Mouse (Mus musculus) forebrain, embryonic 12.5 days (tissue): ENCODE results near the gene Ldah. TPM values are rescaled to one million over a fixed set of nuclear protein-coding genes. Genes with fewer than 3 reads are reported as not detected.

Experiments used
- ATAC-seq: fragments of 200-750 bp; cut with Nextera tagmentation; 2 replicates; pipeline ENCODE4 v1.8.0; 2017; ENCODE audit warnings: moderate TSS enrichment; ENCODE audit not compliant: low FRiP score
- H3K27ac ChIP-seq: fragments of 300-500 bp; sonication (generic); 2 replicates; pipeline ENCODE4 v1.5.1; 2016; ENCODE audit warnings: mild to moderate bottlenecking
- H3K27me3 ChIP-seq: fragments of 300-500 bp; sonication (generic); 2 replicates; pipeline ENCODE4 v1.6.1; 2016; ENCODE audit warnings: mild to moderate bottlenecking
- H3K36me3 ChIP-seq: fragments of 300-500 bp; sonication (generic); replicated peaks from 2 replicates; pipeline ENCODE4 v1.6.1; 2016; ENCODE audit warnings: mild to moderate bottlenecking
- H3K4me1 ChIP-seq: fragments of 300-500 bp; sonication (generic); 2 replicates; pipeline ENCODE4 v1.6.1; 2016
- H3K4me2 ChIP-seq: fragments of 300-500 bp; sonication (generic); 2 replicates; pipeline ENCODE4 v1.6.1; 2016; ENCODE audit warnings: mild to moderate bottlenecking, moderate library complexity
- H3K4me3 ChIP-seq: fragments of 300-500 bp; sonication (generic); replicated peaks from 2 replicates; pipeline ENCODE4 v1.5.1; 2016; ENCODE audit warnings: mild to moderate bottlenecking
- H3K9ac ChIP-seq: fragments of 300-500 bp; sonication (generic); 2 replicates; pipeline ENCODE4 v1.6.1; 2016; ENCODE audit warnings: mild to moderate bottlenecking
- H3K9me3 ChIP-seq: fragments of 300-500 bp; sonication (generic); 2 replicates; pipeline ENCODE4 v1.6.1; 2016
- WGBS: fragments of 180-500 bp; shearing (Covaris S2); methylation state at CpG from one replicate; pipeline ENCODE4 v1.1.7; 2016; 5-methylcytosine and 5-hydroxymethylcytosine counted together
- polyA plus RNA-seq: library from polyadenylated mRNA; unstranded; fragments of >200 nt; fragmentation: Nextera tagmentation; extraction: Ambion mirVana; gene quantifications from 2 replicates; pipeline ENCODE4 v1.2.1, GENCODE M21; 2016

Gene Ldah
- polyA plus RNA-seq, 1 experiment from 2014 or later = 70.3 TPM

GRCm38 (mm10) chr12:8301841-8302431, 94.0 kb downstream of the Ldah start, which contains the start of gene Gdf7:
Gdf7 (minus strand) TSS chr12:8301954.
- ATAC-seq = peak; percentile 51
- H3K27ac ChIP-seq = no peak within 1 kb of the TSS
- no peaks in the 10 kb centered on the region for H3K36me3 ChIP-seq
- peak within 1 kb of the TSS; percentile 69 for H3K4me2 ChIP-seq
- H3K4me1 ChIP-seq = peaks cover 31% of the 10 kb centered on the region
- H3K27me3 ChIP-seq = peaks cover 93% of the 10 kb centered on the region
- WGBS = 1% methylated on average over 43 of the region's 53 CpGs
- H3K4me3 ChIP-seq = peak within 1 kb of the TSS; percentile 47
- no peak within 1 kb of the TSS for H3K9ac ChIP-seq
- H3K9me3 ChIP-seq = no peaks in the 10 kb centered on the region

DNA sequence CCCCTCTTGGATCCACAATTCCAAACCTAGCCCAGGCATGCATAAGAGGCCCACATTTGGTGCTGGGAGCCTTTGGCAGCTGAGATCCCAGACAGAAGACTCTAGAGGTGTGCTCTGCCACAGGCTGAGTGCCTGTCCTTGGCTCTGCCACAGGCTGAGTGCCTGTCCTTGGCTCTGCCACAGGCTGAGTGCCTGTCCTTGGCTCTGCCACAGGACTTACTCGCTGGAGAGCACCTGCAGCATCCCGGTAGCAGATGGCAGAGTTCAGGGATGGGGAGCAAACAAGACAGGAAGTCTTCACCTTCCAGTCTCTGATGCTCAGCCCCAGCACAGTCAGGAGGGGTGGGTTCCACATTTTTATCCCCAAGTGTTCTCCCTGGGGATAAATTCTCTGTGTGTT, 97.4 kb downstream of the Ldah start:
- no peak overlapping the region for H3K4me2 ChIP-seq

GRCm38 (mm10) chr12:8306432-8306831, 98.5 kb downstream of the Ldah start:
- H3K9me3 ChIP-seq = no peaks in the 10 kb centered on the region
- H3K27me3 ChIP-seq = peaks cover 70% of the 10 kb centered on the region
- no peak overlapping the region for H3K27ac ChIP-seq
- WGBS = 4% methylated on average over 5 of the region's 5 CpGs
- no peak overlapping the region for H3K9ac ChIP-seq
- no peak overlapping the region for H3K4me2 ChIP-seq
- H3K4me1 ChIP-seq = peaks cover 16% of the 10 kb centered on the region
- ATAC-seq = peak; percentile 56; the same call in 1 of the 2 replicates
- no peak overlapping the region for H3K4me3 ChIP-seq
- H3K36me3 ChIP-seq = no peaks in the 10 kb centered on the region

More for the DNA sequence above, 97.4 kb downstream of the Ldah start:
- H3K36me3 ChIP-seq = no peaks in the 10 kb centered on the region
- 52% methylated on average over 2 of the region's 2 CpGs for WGBS
- peaks cover 70% of the 10 kb centered on the region for H3K27me3 ChIP-seq
- peaks cover 20% of the 10 kb centered on the region for H3K4me1 ChIP-seq
- ATAC-seq = no peak
- no peak overlapping the region for H3K4me3 ChIP-seq
- H3K9ac ChIP-seq = no peak overlapping the region
- no peak overlapping the region for H3K27ac ChIP-seq
- H3K9me3 ChIP-seq = no peaks in the 10 kb centered on the region

- Histone ChIP-seq H3K4me2 (no peak overlapping the region), H3K36me3 (no peaks in the 10 kb centered on the region), H3K9ac (no peak overlapping the region), H3K27me3 (peaks cover 70% of the 10 kb centered on the region), H3K27ac (no peak overlapping the region), H3K4me3 (no peak overlapping the region), H3K9me3 (no peaks in the 10 kb centered on the region), H3K4me1 (peaks cover 12% of the 10 kb centered on the region)
- WGBS = 46% methylated on average over 1 of the region's 1 CpGs
- ATAC-seq = peak; percentile 2; the same call in 1 of the 2 replicates
Observed at GRCm38 (mm10) chr12:8306910-8307309, 99.0 kb downstream of the Ldah start.

DNA sequence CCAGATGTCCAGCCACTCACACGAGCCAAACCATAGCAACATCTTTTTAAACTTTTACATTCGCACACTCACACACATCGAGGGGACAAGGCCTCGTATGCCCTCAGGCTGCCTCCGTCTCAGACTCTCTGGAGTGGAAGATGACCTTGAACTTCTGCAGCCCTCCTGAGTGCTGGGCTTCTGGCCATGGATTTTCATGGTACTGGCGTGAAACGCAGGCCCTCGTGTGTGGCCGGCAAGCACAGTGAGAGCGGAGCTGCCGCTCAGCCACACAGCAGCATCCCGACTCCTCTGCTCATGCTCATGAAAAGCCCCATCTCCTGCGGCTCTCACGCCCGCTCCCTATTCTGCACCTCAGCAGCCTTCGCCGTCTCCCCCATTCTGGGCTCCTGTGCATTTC, 103.1 kb downstream of the Ldah start:
- peaks cover 45% of the 10 kb centered on the region for H3K27me3 ChIP-seq
- no peak overlapping the region for H3K4me3 ChIP-seq
- WGBS = 34% methylated on average over 17 of the region's 17 CpGs
- no peak overlapping the region for H3K9ac ChIP-seq
- H3K4me1 ChIP-seq = peaks cover 13% of the 10 kb centered on the region
- H3K9me3 ChIP-seq = no peaks in the 10 kb centered on the region
- ATAC-seq = no peak
- no peaks in the 10 kb centered on the region for H3K36me3 ChIP-seq
- H3K27ac ChIP-seq = no peak overlapping the region
- H3K4me2 ChIP-seq = 0 out of 2 replicates have a peak overlapping the region, but pooled peaks have one; percentile 16

GRCm38 (mm10) chr12:8312266-8312665, 104.4 kb downstream of the Ldah start:
- Histone ChIP-seq H3K4me1 (peaks cover 10% of the 10 kb centered on the region), H3K9ac (no peak overlapping the region), H3K27me3 (peaks cover 42% of the 10 kb centered on the region), H3K9me3 (no peaks in the 10 kb centered on the region), H3K27ac (no peak overlapping the region), H3K4me3 (no peak overlapping the region), H3K36me3 (no peaks in the 10 kb centered on the region; the same call in 1 of the 2 replicates), H3K4me2 (no peak overlapping the region)
- ATAC-seq = no peak
- WGBS = 84% methylated on average over 4 of the region's 4 CpGs

DNA sequence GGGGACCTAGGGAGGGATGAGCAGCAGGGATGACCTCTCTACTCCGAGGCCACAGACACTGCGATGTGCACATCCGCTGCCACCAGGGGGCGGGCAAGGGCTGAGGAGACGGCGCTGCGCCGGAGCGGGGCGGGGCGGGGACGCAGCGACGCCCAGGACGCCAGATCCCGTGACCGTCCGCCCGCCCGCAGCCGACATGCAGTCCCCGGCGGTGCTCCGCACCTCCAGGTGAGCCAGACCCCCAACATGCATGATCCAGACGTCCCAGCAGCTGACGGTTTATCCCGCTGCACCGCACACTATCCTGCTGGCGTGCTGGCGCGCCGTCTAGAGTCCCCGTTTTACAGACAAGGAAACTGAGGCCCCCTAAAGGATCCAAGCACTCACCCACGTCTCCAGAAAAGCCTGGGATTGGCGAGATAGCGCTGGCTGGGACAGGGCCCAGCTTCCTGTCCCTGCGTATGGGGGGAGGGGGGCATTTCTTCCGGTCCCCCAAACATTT, 105.4 kb downstream of the Ldah start, which contains the start of gene Hs1bp3:
TSS of gene Hs1bp3 (plus strand) at position 163 of the 502 bp plus-strand sequence.
- ATAC-seq = peak; percentile 88
- WGBS = under 1% methylated on average over 38 of the region's 38 CpGs

DNA sequence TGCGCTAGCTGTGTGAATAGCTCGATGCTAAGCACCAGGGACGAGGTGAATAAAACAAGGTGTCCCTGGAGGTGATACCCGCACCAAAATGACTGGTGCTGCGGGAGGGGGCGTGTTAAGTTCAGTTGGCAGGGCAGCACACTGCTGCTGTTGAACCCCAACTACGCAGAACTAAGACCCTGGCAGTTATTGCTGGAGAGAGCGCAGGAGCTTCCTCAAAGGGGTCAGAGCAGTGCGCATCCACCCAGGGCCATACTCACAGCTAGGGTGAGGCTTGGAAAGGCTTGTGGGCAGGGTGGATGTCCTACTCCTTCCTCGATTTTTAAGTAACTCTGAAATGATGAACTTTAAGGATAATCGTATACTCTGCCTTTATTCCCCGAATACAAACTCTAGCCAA, 105.9 kb downstream of the Ldah start:
- peak; percentile 13; the same call in 1 of the 2 replicates for ATAC-seq
- Histone ChIP-seq H3K27ac (no peak overlapping the region), H3K4me3 (peak overlapping the region; percentile 63)

More for the DNA sequence above, 105.4 kb downstream of the Ldah start, which contains the start of gene Hs1bp3:
- Histone ChIP-seq H3K27ac (no peak within 1 kb of the TSS), H3K4me2 (peak within 1 kb of the TSS; percentile 78), H3K9me3 (no peaks in the 10 kb centered on the region), H3K36me3 (no peaks in the 10 kb centered on the region; the same call in 1 of the 2 replicates), H3K4me1 (peaks cover 10% of the 10 kb centered on the region), H3K9ac (peak within 1 kb of the TSS; percentile 65), H3K27me3 (peaks cover 42% of the 10 kb centered on the region), H3K4me3 (peak within 1 kb of the TSS; percentile 63)

DNA sequence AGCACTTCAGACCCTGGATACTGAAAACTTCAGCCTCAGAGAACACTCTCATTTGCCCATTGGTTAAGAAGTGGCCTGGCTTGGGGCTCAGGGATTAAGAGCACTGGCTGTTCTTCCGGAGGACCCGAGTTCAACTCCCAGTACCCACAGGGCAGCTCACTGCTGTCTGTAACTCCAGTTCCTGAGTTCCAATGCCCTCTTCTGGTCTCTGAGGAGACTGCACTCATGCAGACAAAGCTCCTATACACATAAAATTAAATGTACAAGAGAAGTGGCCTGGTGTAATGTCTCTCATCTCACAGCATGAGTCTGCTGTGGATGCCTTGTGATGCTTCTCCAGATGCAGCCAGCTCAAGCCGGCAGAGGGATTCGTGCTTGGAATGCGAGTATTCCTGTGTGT, 108.6 kb downstream of the Ldah start:
- Histone ChIP-seq H3K27ac (no peak overlapping the region), H3K4me2 (no peak overlapping the region), H3K36me3 (peaks cover 5% of the 10 kb centered on the region; the same call in 1 of the 2 replicates), H3K4me1 (peaks cover 10% of the 10 kb centered on the region), H3K9me3 (no peaks in the 10 kb centered on the region), H3K4me3 (no peak overlapping the region), H3K9ac (no peak overlapping the region), H3K27me3 (peaks cover 19% of the 10 kb centered on the region)
- 84% methylated on average over 5 of the region's 5 CpGs for WGBS
- ATAC-seq = no peak

More for the DNA sequence above, 105.9 kb downstream of the Ldah start:
- Histone ChIP-seq H3K4me2 (peak overlapping the region; percentile 78), H3K4me1 (peaks cover 10% of the 10 kb centered on the region), H3K9me3 (no peaks in the 10 kb centered on the region), H3K36me3 (no peaks in the 10 kb centered on the region; the same call in 1 of the 2 replicates), H3K9ac (peak overlapping the region; percentile 65), H3K27me3 (peaks cover 42% of the 10 kb centered on the region)
- 23% methylated on average over 12 of the region's 12 CpGs for WGBS

DNA sequence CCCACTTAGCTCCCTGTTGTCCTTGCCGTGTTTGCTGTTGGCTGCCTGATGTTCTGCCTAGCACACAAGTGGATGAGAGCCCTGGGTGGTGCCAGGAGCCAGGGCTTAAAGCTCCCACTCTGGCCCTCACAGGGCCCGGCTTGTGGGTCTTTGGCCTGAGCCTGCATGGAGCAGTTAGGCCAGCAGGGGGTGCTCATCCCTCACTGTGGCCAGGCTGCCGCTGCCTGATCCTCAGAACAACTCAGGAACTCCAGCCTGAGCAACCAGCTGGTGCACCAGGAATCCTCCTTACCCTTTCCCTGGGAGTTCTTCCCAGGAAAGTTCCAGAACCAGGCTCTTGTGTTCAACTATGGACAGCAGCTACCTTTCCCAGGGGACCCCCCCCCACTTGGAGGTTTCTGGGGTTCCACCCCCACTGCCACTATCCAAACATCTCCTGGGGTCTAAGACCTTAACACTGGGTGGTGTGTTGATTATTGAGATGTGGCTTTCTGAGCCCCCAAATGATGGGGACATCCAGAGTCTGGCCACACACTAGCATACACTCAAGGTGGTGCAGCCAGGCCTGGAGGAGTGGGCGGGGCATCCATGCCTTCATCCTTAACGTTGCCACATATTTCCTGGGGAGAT, 112.3 kb downstream of the Ldah start:
- no peak overlapping the region for H3K27ac ChIP-seq
- no peak overlapping the region for H3K4me3 ChIP-seq
- WGBS = 46% methylated on average over 5 of the region's 5 CpGs
- H3K9me3 ChIP-seq = no peaks in the 10 kb centered on the region
- no peak overlapping the region for H3K9ac ChIP-seq
- H3K36me3 ChIP-seq = peaks cover 10% of the 10 kb centered on the region; the same call in 1 of the 2 replicates
- ATAC-seq = 0 out of 2 replicates have a peak, but pooled peaks have one; percentile 53
- no peaks in the 10 kb centered on the region for H3K27me3 ChIP-seq
- no peak overlapping the region for H3K4me2 ChIP-seq
- H3K4me1 ChIP-seq = no peaks in the 10 kb centered on the region

GRCm38 (mm10) chr12:8321506-8321905, 113.6 kb downstream of the Ldah start:
- H3K4me3 ChIP-seq = no peak overlapping the region
- H3K9ac ChIP-seq = no peak overlapping the region
- H3K4me2 ChIP-seq = no peak overlapping the region
- WGBS = 90% methylated on average over 10 of the region's 10 CpGs
- no peaks in the 10 kb centered on the region for H3K27me3 ChIP-seq
- ATAC-seq = no peak
- H3K27ac ChIP-seq = no peak overlapping the region
- no peaks in the 10 kb centered on the region for H3K4me1 ChIP-seq
- H3K36me3 ChIP-seq = peaks cover 10% of the 10 kb centered on the region; the same call in 1 of the 2 replicates
- H3K9me3 ChIP-seq = no peaks in the 10 kb centered on the region

- Histone ChIP-seq H3K4me3 (no peak overlapping the region), H3K27ac (no peak overlapping the region), H3K36me3 (peaks cover 10% of the 10 kb centered on the region; the same call in 1 of the 2 replicates), H3K4me1 (peaks cover 12% of the 10 kb centered on the region), H3K27me3 (no peaks in the 10 kb centered on the region), H3K9ac (no peak overlapping the region), H3K9me3 (no peaks in the 10 kb centered on the region), H3K4me2 (no peak overlapping the region)
- ATAC-seq = no peak
- WGBS = 89% methylated on average over 10 of the region's 10 CpGs
Observed at GRCm38 (mm10) chr12:8324086-8324485, 116.2 kb downstream of the Ldah start.
